In the genomic region with DNA sequence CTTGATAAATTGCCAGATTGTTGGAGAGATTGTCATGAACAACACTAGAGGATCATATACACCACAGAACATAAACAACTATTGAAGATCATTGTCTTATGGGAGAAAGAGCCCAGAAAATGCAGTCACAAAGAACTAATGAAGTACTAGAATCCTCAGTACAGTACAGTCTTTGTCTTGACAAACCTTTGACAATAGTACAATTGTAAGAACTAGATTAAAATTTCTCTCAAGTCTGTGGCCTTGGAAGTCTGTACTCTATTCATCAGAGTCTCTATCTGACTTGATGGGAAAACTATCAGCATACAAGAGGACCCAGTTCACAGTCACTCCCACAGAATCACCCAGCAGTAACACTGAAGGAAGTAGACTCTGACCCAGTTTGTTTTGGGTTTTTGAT, we compare ENCODE assay signal across 13 mouse cellular contexts.
"Had no signal": no experiment of that assay in that cellular context is flagged by ENCODE, and none has a peak within 500 bp of the region (broad histone marks: within the 10 kb centered on the region; RNA-seq: fewer than 3 reads in every experiment).

No protein-coding gene starts in this region.

- H3K27me3 ChIP-seq: liver, embryonic 15.5 days; lung, embryonic 15.5 days; midbrain, embryonic 12.5 days had no signal

- DNase-seq: kidney, adult 18-20 months; kidney, postnatal 10 days; kidney, postnatal 4 days; thymus, postnatal 36 days had no signal

- H3K27ac ChIP-seq: layer of hippocampus, adult 2 months; limb, embryonic 10.5 days; liver, embryonic 15.5 days; lung, embryonic 15.5 days; macrophage; midbrain, embryonic 12.5 days had no signal

- H3K9ac ChIP-seq: liver, embryonic 15.5 days; lung, embryonic 15.5 days; midbrain, embryonic 12.5 days had no signal

- H3K36me3 ChIP-seq: liver, embryonic 15.5 days; lung, embryonic 15.5 days had no signal

- H3K4me3 ChIP-seq: layer of hippocampus, adult 2 months; limb, embryonic 10.5 days; liver, embryonic 15.5 days; lung, embryonic 15.5 days; megakaryocyte, embryonic 14.5 days; midbrain, embryonic 12.5 days had no signal

- H3K9me3 ChIP-seq: limb, embryonic 10.5 days; liver, embryonic 15.5 days; lung, embryonic 15.5 days; megakaryocyte, embryonic 14.5 days; midbrain, embryonic 12.5 days had no signal

- H3K4me2 ChIP-seq: liver, embryonic 11.5 days; liver, embryonic 15.5 days; lung, embryonic 15.5 days; midbrain, embryonic 12.5 days had no signal

- ATAC-seq: midbrain, embryonic 16.5 days had no signal

- H3K4me1 ChIP-seq: limb, embryonic 10.5 days; lung, embryonic 15.5 days had no signal
